9 mouse cellular contexts compared by ENCODE assay signal in genomic region chr11:109361241-109361630, GRCm38 (mm10). TPM values are rescaled to one million over a fixed set of nuclear protein-coding genes. Genes with fewer than 3 reads are reported as not detected.
DNase-seq lines count a peak whose midpoint lies in the region; ATAC-seq and TF ChIP-seq lines count a peak whose summit lies in the region.
"Had no signal": no experiment of that assay in that cellular context is flagged by ENCODE, and none has a peak within 500 bp of the region (broad histone marks: within the 10 kb centered on the region; RNA-seq: fewer than 3 reads in every experiment).

No protein-coding gene starts in this region.

- TF ChIP-seq EP300 in ES-Bruce4 (IDR thresholded peaks at IDR 0.05; ENCODE audit: insufficient read depth, low read depth, low read length) = no peak
- TF ChIP-seq EP300 in liver, embryonic 14.5 days (IDR thresholded peaks at IDR 0.05; ENCODE audit: low read depth) = no peak

- H3K36me3 ChIP-seq in heart, embryonic 15.5 days = peaks cover 1% of the 10 kb centered on the region; the same call in 1 of the 2 replicates
- peaks cover 13% of the 10 kb centered on the region for H3K36me3 ChIP-seq in ES-Bruce4 (ENCODE audit: control insufficient read depth, insufficient read depth, low read length, poor library complexity, severe bottlenecking)
- H3K36me3 ChIP-seq in embryonic facial prominence, embryonic 10.5 days (replicated peaks) = peaks cover 13% of the 10 kb centered on the region
- H3K36me3 ChIP-seq in liver, embryonic 14.5 days (replicated peaks; ENCODE audit: control insufficient read depth, insufficient read depth, low read depth) = peaks cover 8% of the 10 kb centered on the region

- no peak for TF ChIP-seq CTCF in ES-Bruce4 (IDR thresholded peaks at IDR 0.05; ENCODE audit: low read depth, low read length)
- no peak for TF ChIP-seq CTCF in liver, embryonic 14.5 days (IDR thresholded peaks at IDR 0.05; ENCODE audit: low read depth)

- no peak for TF ChIP-seq POLR2A in ES-Bruce4 (IDR thresholded peaks at IDR 0.05; ENCODE audit: insufficient read depth, low read length)

- H3K4me3 ChIP-seq in heart, embryonic 15.5 days = peak overlapping the region; percentile 93
- peak overlapping the region; percentile 72 for H3K4me3 ChIP-seq in ES-Bruce4 (ENCODE audit: low read depth, low read length)
- H3K4me3 ChIP-seq in embryonic facial prominence, embryonic 10.5 days = peak overlapping the region; percentile 93; the same call in 1 of the 2 replicates
- H3K4me3 ChIP-seq in liver, embryonic 14.5 days (ENCODE audit: insufficient read depth in 1 of 2, low read depth in 2 of 2, low read length in 2 of 2) = peak overlapping the region in 1 of 2 experiments; percentile 90; a peak in 2 of 4 replicates

- WGBS in heart, embryonic 15.5 days = 64% methylated on average over 7 of the region's 7 CpGs
- WGBS in embryonic facial prominence, embryonic 10.5 days = 74% methylated on average over 7 of the region's 7 CpGs
- WGBS in liver, embryonic 14.5 days (ENCODE audit: insufficient replicate concordance) = 55% methylated on average over 7 of the region's 7 CpGs

- no peaks in the 10 kb centered on the region for H3K27me3 ChIP-seq in heart, embryonic 15.5 days
- H3K27me3 ChIP-seq in ES-Bruce4 (ENCODE audit: control insufficient read depth, insufficient read depth, low read length, poor library complexity, severe bottlenecking) = no peaks in the 10 kb centered on the region
- H3K27me3 ChIP-seq in embryonic facial prominence, embryonic 10.5 days (replicated peaks; ENCODE audit: low read depth, poor library complexity, severe bottlenecking) = peaks cover 16% of the 10 kb centered on the region
- no peaks in the 10 kb centered on the region for H3K27me3 ChIP-seq in liver, embryonic 14.5 days (ENCODE audit: control insufficient read depth, insufficient read depth, low read length)

- peak overlapping the region; percentile 97; the same call in 1 of the 2 replicates for H3K27ac ChIP-seq in heart, embryonic 15.5 days
- peak overlapping the region; percentile 99 for H3K27ac ChIP-seq in ES-Bruce4 (ENCODE audit: insufficient read depth, low read length)
- H3K27ac ChIP-seq in embryonic facial prominence, embryonic 10.5 days (replicated peaks) = no peak overlapping the region
- no peak overlapping the region; the same call in 1 of the 2 replicates for H3K27ac ChIP-seq in liver, embryonic 14.5 days

- no peak overlapping the region for H3K9ac ChIP-seq in heart, embryonic 15.5 days
- peak overlapping the region; percentile 88 for H3K9ac ChIP-seq in ES-Bruce4 (ENCODE audit: low read depth, poor library complexity, severe bottlenecking)
- peak overlapping the region; percentile 89; the same call in 1 of the 2 replicates for H3K9ac ChIP-seq in liver, embryonic 14.5 days (replicated peaks)

- peak overlapping the region; percentile 80 for H3K4me2 ChIP-seq in heart, embryonic 15.5 days
- peak overlapping the region; percentile 95 for H3K4me2 ChIP-seq in liver, embryonic 14.5 days (ENCODE audit: low read depth)

- no peaks in the 10 kb centered on the region for H3K9me3 ChIP-seq in heart, embryonic 15.5 days (replicated peaks)
- no peaks in the 10 kb centered on the region for H3K9me3 ChIP-seq in ES-Bruce4 (replicated peaks; ENCODE audit: control insufficient read depth, insufficient read depth, low read length, poor library complexity, severe bottlenecking)
- H3K9me3 ChIP-seq in embryonic facial prominence, embryonic 10.5 days = no peaks in the 10 kb centered on the region
- H3K9me3 ChIP-seq in liver, embryonic 14.5 days (ENCODE audit: control insufficient read depth, low read length) = no peaks in the 10 kb centered on the region

- H3K4me1 ChIP-seq in heart, embryonic 15.5 days (replicated peaks) = peaks cover 50% of the 10 kb centered on the region
- H3K4me1 ChIP-seq in ES-Bruce4 (ENCODE audit: control insufficient read depth, insufficient read depth, low read length) = peaks cover 5% of the 10 kb centered on the region
- peaks cover 64% of the 10 kb centered on the region for H3K4me1 ChIP-seq in embryonic facial prominence, embryonic 10.5 days
- H3K4me1 ChIP-seq in liver, embryonic 14.5 days (replicated peaks; ENCODE audit: control insufficient read depth in 2 of 2, insufficient read depth in 2 of 2, low read length in 1 of 2) = peaks cover 15 to 19% of the 10 kb centered on the region in 2 experiments

- DNase-seq in heart, adult 8-10 months (ENCODE audit: low spot score) = no peak
- no peak for DNase-seq in embryonic facial prominence, embryonic 10.5 days (ENCODE audit: low spot score)
- no peak for DNase-seq in liver, embryonic 14.5 days (ENCODE audit: low read depth in 3 of 3, low spot score in 3 of 3)
- DNase-seq in embryo, embryonic 10.5 days (ENCODE audit: low spot score) = no peak
- no peak for DNase-seq in embryo, embryonic 10 days (ENCODE audit: low spot score)
- no peak for DNase-seq in retina, embryonic 14.5 days (ENCODE audit: low spot score)

- no peak for ATAC-seq in heart, embryonic 15.5 days (replicated peaks; ENCODE audit: insufficient number of reproducible peaks, insufficient read depth, low FRiP score, low read depth)
- ATAC-seq in liver, embryonic 14.5 days (ENCODE audit: insufficient read depth) = no peak

RNA-seq across cellular contexts. Expression of gene Gna13, which starts 1.4 kb away (rescaled TPM):
- 19.3 and 19.9 TPM in 2 replicates for polyA plus RNA-seq in heart, embryonic 15.5 days (2015; fragmentation: Nextera tagmentation; extraction: Ambion mirVana)
- 10 to 100 TPM; 25.4 to 29.3 (median 27.4) TPM for total RNA-seq in heart, adult 8-10 months (2022)
- polyA plus RNA-seq in ES-Bruce4 (2011; ENCODE audit: insufficient read depth, insufficient read length, low read depth, missing spikeins) = 62.2 and 65.1 TPM in 2 replicates
- 18.3 and 18.5 TPM in 2 replicates for polyA plus RNA-seq in embryonic facial prominence, embryonic 10.5 days (2016; fragmentation: Nextera tagmentation; extraction: Ambion mirVana)
- 7.8 and 9.4 TPM in 2 replicates for polyA plus RNA-seq in liver, embryonic 14.5 days (2012; rRNA removed)
- 13.1 and 15.2 TPM in 2 replicates for polyA plus RNA-seq in liver, embryonic 14.5 days (2014; fragmentation: Nextera tagmentation; extraction: Ambion mirVana)

RNA-seq across cellular contexts. Expression of gene 9930022D16Rik, which starts 52.5 kb away (rescaled TPM):
- polyA plus RNA-seq in heart, embryonic 15.5 days (2015; fragmentation: Nextera tagmentation; extraction: Ambion mirVana) = 0.05 TPM in 1 of 2 replicates, not detected in the other
- total RNA-seq in heart, adult 8-10 months (2022) = not detected
- polyA plus RNA-seq in ES-Bruce4 (2011; ENCODE audit: insufficient read depth, insufficient read length, low read depth, missing spikeins) = not detected in 2 replicates
- polyA plus RNA-seq in embryonic facial prominence, embryonic 10.5 days (2016; fragmentation: Nextera tagmentation; extraction: Ambion mirVana) = not detected in 2 replicates
- polyA plus RNA-seq in liver, embryonic 14.5 days (2012; rRNA removed) = not detected in 2 replicates
- polyA plus RNA-seq in liver, embryonic 14.5 days (2014; fragmentation: Nextera tagmentation; extraction: Ambion mirVana) = not detected in 2 replicates
- total RNA-seq: layer of hippocampus, adult 18-20 months had no signal

Comparison
In these comparisons a context has a peak if more than half of its experiments do, and no peak if none do; other contexts are left out.
1. H3K27ac ChIP-seq: peak in heart, embryonic 15.5 days (single experiment) and ES-Bruce4 (single experiment); none in embryonic facial prominence, embryonic 10.5 days (single experiment) and liver, embryonic 14.5 days (single experiment).